Mouse (Mus musculus): ENCODE measurements around the gene S100a4. TPM values are rescaled to one million over a fixed set of nuclear protein-coding genes. Genes with fewer than 3 reads are reported as not detected.

Gene S100a4
- polyA plus RNA-seq, 1 experiment, result 15.5 TPM

GRCm38 (mm10) chr3:90600458-90601195 lies 2.9 kb upstream of the S100a4 start:
- H3K9me3 ChIP-seq (replicated peaks; ENCODE audit: control insufficient read depth, insufficient read depth, low read length, poor library complexity, severe bottlenecking), result no peaks in the 10 kb centered on the region
- no peaks in the 10 kb centered on the region for H3K36me3 ChIP-seq (ENCODE audit: control insufficient read depth, insufficient read depth, low read length, poor library complexity, severe bottlenecking)
- H3K4me3 ChIP-seq (ENCODE audit: low read depth, low read length), result no peak overlapping the region
- H3K27ac ChIP-seq (ENCODE audit: insufficient read depth, low read length), result no peak overlapping the region
- H3K27me3 ChIP-seq (ENCODE audit: control insufficient read depth, insufficient read depth, low read length, poor library complexity, severe bottlenecking), result no peaks in the 10 kb centered on the region
- no peaks in the 10 kb centered on the region for H3K4me1 ChIP-seq (ENCODE audit: control insufficient read depth, insufficient read depth, low read length)
- no peak overlapping the region for H3K9ac ChIP-seq (ENCODE audit: low read depth, poor library complexity, severe bottlenecking)
- TF ChIP-seq CTCF (IDR thresholded peaks at IDR 0.05; ENCODE audit: low read depth, low read length) (no peak), POLR2A (IDR thresholded peaks at IDR 0.05; ENCODE audit: insufficient read depth, low read length) (no peak), EP300 (IDR thresholded peaks at IDR 0.05; ENCODE audit: insufficient read depth, low read depth, low read length) (no peak)

GRCm38 (mm10) chr3:90601486-90602110 lies 2.0 kb upstream of the S100a4 start, which contains the start of gene Gm42674:
Gm42674 (plus strand) TSS chr3:90601904.
- H3K27ac ChIP-seq (ENCODE audit: insufficient read depth, low read length), result no peak within 1 kb of the TSS
- H3K36me3 ChIP-seq (ENCODE audit: control insufficient read depth, insufficient read depth, low read length, poor library complexity, severe bottlenecking), result no peaks in the 10 kb centered on the region
- H3K27me3 ChIP-seq (ENCODE audit: control insufficient read depth, insufficient read depth, low read length, poor library complexity, severe bottlenecking), result no peaks in the 10 kb centered on the region
- H3K4me3 ChIP-seq (ENCODE audit: low read depth, low read length), result no peak within 1 kb of the TSS
- TF ChIP-seq CTCF (IDR thresholded peaks at IDR 0.05; ENCODE audit: low read depth, low read length), result no peak
- H3K9me3 ChIP-seq (replicated peaks; ENCODE audit: control insufficient read depth, insufficient read depth, low read length, poor library complexity, severe bottlenecking), result no peaks in the 10 kb centered on the region
- no peak within 1 kb of the TSS for H3K9ac ChIP-seq (ENCODE audit: low read depth, poor library complexity, severe bottlenecking)
- H3K4me1 ChIP-seq (ENCODE audit: control insufficient read depth, insufficient read depth, low read length), result no peaks in the 10 kb centered on the region

- Histone ChIP-seq H3K4me1 (ENCODE audit: control insufficient read depth, insufficient read depth, low read length) (no peaks in the 10 kb centered on the region), H3K27ac (ENCODE audit: insufficient read depth, low read length) (no peak overlapping the region), H3K9ac (ENCODE audit: low read depth, poor library complexity, severe bottlenecking) (no peak overlapping the region), H3K9me3 (replicated peaks; ENCODE audit: control insufficient read depth, insufficient read depth, low read length, poor library complexity, severe bottlenecking) (no peaks in the 10 kb centered on the region), H3K36me3 (ENCODE audit: control insufficient read depth, insufficient read depth, low read length, poor library complexity, severe bottlenecking) (no peaks in the 10 kb centered on the region), H3K27me3 (ENCODE audit: control insufficient read depth, insufficient read depth, low read length, poor library complexity, severe bottlenecking) (no peaks in the 10 kb centered on the region), H3K4me3 (ENCODE audit: low read depth, low read length) (no peak overlapping the region)
- TF ChIP-seq EP300 (IDR thresholded peaks at IDR 0.05; ENCODE audit: insufficient read depth, low read depth, low read length) (no peak), POLR2A (IDR thresholded peaks at IDR 0.05; ENCODE audit: insufficient read depth, low read length) (no peak), CTCF (IDR thresholded peaks at IDR 0.05; ENCODE audit: low read depth, low read length) (no peak)
These were observed 845 bp downstream of the S100a4 start for GRCm38 (mm10) chr3:90604416-90604815.

- Histone ChIP-seq H3K9ac (ENCODE audit: low read depth, poor library complexity, severe bottlenecking) (no peak overlapping the region), H3K36me3 (ENCODE audit: control insufficient read depth, insufficient read depth, low read length, poor library complexity, severe bottlenecking) (no peaks in the 10 kb centered on the region), H3K4me1 (ENCODE audit: control insufficient read depth, insufficient read depth, low read length) (no peaks in the 10 kb centered on the region), H3K27ac (ENCODE audit: insufficient read depth, low read length) (no peak overlapping the region), H3K27me3 (ENCODE audit: control insufficient read depth, insufficient read depth, low read length, poor library complexity, severe bottlenecking) (no peaks in the 10 kb centered on the region), H3K9me3 (replicated peaks; ENCODE audit: control insufficient read depth, insufficient read depth, low read length, poor library complexity, severe bottlenecking) (no peaks in the 10 kb centered on the region), H3K4me3 (ENCODE audit: low read depth, low read length) (no peak overlapping the region)
- no peak for TF ChIP-seq EP300 (IDR thresholded peaks at IDR 0.05; ENCODE audit: insufficient read depth, low read depth, low read length)
- TF ChIP-seq CTCF (IDR thresholded peaks at IDR 0.05; ENCODE audit: low read depth, low read length), result no peak
- TF ChIP-seq POLR2A (IDR thresholded peaks at IDR 0.05; ENCODE audit: insufficient read depth, low read length), result no peak
These were observed 1.5 kb downstream of the S100a4 start for GRCm38 (mm10) chr3:90605049-90605448.

- no peaks in the 10 kb centered on the region for H3K4me1 ChIP-seq (ENCODE audit: control insufficient read depth, insufficient read depth, low read length)
- H3K4me3 ChIP-seq (ENCODE audit: low read depth, low read length), result no peak overlapping the region
- H3K27me3 ChIP-seq (ENCODE audit: control insufficient read depth, insufficient read depth, low read length, poor library complexity, severe bottlenecking), result no peaks in the 10 kb centered on the region
- no peak overlapping the region for H3K27ac ChIP-seq (ENCODE audit: insufficient read depth, low read length)
- no peaks in the 10 kb centered on the region for H3K36me3 ChIP-seq (ENCODE audit: control insufficient read depth, insufficient read depth, low read length, poor library complexity, severe bottlenecking)
- H3K9ac ChIP-seq (ENCODE audit: low read depth, poor library complexity, severe bottlenecking), result no peak overlapping the region
- TF ChIP-seq POLR2A (IDR thresholded peaks at IDR 0.05; ENCODE audit: insufficient read depth, low read length), result no peak
- no peak for TF ChIP-seq EP300 (IDR thresholded peaks at IDR 0.05; ENCODE audit: insufficient read depth, low read depth, low read length)
- H3K9me3 ChIP-seq (replicated peaks; ENCODE audit: control insufficient read depth, insufficient read depth, low read length, poor library complexity, severe bottlenecking), result no peaks in the 10 kb centered on the region
These were observed 2.2 kb downstream of the S100a4 start for GRCm38 (mm10) chr3:90605736-90606135.

- no peaks in the 10 kb centered on the region for H3K36me3 ChIP-seq (ENCODE audit: control insufficient read depth, insufficient read depth, low read length, poor library complexity, severe bottlenecking)
- H3K27ac ChIP-seq (ENCODE audit: insufficient read depth, low read length), result no peak overlapping the region
- no peak overlapping the region for H3K4me3 ChIP-seq (ENCODE audit: low read depth, low read length)
- no peaks in the 10 kb centered on the region for H3K9me3 ChIP-seq (replicated peaks; ENCODE audit: control insufficient read depth, insufficient read depth, low read length, poor library complexity, severe bottlenecking)
- no peaks in the 10 kb centered on the region for H3K4me1 ChIP-seq (ENCODE audit: control insufficient read depth, insufficient read depth, low read length)
- TF ChIP-seq POLR2A (IDR thresholded peaks at IDR 0.05; ENCODE audit: insufficient read depth, low read length) (no peak), EP300 (IDR thresholded peaks at IDR 0.05; ENCODE audit: insufficient read depth, low read depth, low read length) (no peak), CTCF (IDR thresholded peaks at IDR 0.05; ENCODE audit: low read depth, low read length) (no peak)
- H3K9ac ChIP-seq (ENCODE audit: low read depth, poor library complexity, severe bottlenecking), result no peak overlapping the region
- H3K27me3 ChIP-seq (ENCODE audit: control insufficient read depth, insufficient read depth, low read length, poor library complexity, severe bottlenecking), result no peaks in the 10 kb centered on the region
These were observed 2.6 kb downstream of the S100a4 start for GRCm38 (mm10) chr3:90606185-90606584.
